Mouse (Mus musculus) central nervous system, embryonic 14 days (tissue): ENCODE results near the gene Mob2. TPM values are rescaled to one million over a fixed set of nuclear protein-coding genes. Genes with fewer than 3 reads are reported as not detected.

Experiments used
- polyA plus RNA-seq: library from polyadenylated mRNA; depleted of rRNA; stranded (reverse); fragments of >200 nt; gene quantifications from 2 replicates; pipeline ENCODE4 v1.2.3, GENCODE M21; 2012; rRNA removed

Gene Mob2
- polyA plus RNA-seq, result 43.3 and 45.4 TPM in 2 replicates

GRCm38 (mm10) chr7:142060931-142061565 lies at the start of gene Mob2:
TSS of gene Mob2 (minus strand) at chr7:142061065.

GRCm38 (mm10) chr7:142095183-142095931 lies 34.5 kb upstream of the Mob2 start, which contains the start of gene Dusp8:
TSS of gene Dusp8 (minus strand) at chr7:142095843.

Other genes with a start within 250 kb of the Mob2 start
- not detected in 2 replicates for gene Muc5b, start 222.0 kb downstream of the Mob2 start, polyA plus RNA-seq
- 67.1 and 70.3 TPM in 2 replicates for gene Tollip, start 142.6 kb downstream of the Mob2 start, polyA plus RNA-seq
- gene Brsk2, start 111.3 kb downstream of the Mob2 start, polyA plus RNA-seq, result 139 and 159 TPM in 2 replicates
- 77.4 and 81.3 TPM in 2 replicates for gene Dusp8, start 34.8 kb upstream of the Mob2 start, polyA plus RNA-seq
- gene Gm45618, start 59.7 kb upstream of the Mob2 start, polyA plus RNA-seq, result not detected in 2 replicates
- gene Gm39115, start 75.0 kb upstream of the Mob2 start, polyA plus RNA-seq, result not detected in 2 replicates
- not detected in 2 replicates for gene Gm45337, start 83.5 kb upstream of the Mob2 start, polyA plus RNA-seq
- gene Gm29735, start 96.0 kb upstream of the Mob2 start, polyA plus RNA-seq, result not detected in 2 replicates
- gene Gm4553, start 104.7 kb upstream of the Mob2 start, polyA plus RNA-seq, result not detected in 2 replicates
- not detected in 2 replicates for gene Krtap5-2, start 114.9 kb upstream of the Mob2 start, polyA plus RNA-seq
- gene Gm10153, start 129.3 kb upstream of the Mob2 start, polyA plus RNA-seq, result not detected in 2 replicates
- gene Krtap5-3, start 140.3 kb upstream of the Mob2 start, polyA plus RNA-seq, result not detected in 2 replicates
- not detected in 2 replicates for gene Gm7579, start 150.8 kb upstream of the Mob2 start, polyA plus RNA-seq
- not detected in 2 replicates for gene Krtap5-5, start 168.9 kb upstream of the Mob2 start, polyA plus RNA-seq
- not detected in 2 replicates for gene Gm40460, start 180.0 kb upstream of the Mob2 start, polyA plus RNA-seq
- gene Gm2431, start 197.3 kb upstream of the Mob2 start, polyA plus RNA-seq, result not detected in 2 replicates
- gene Gm4559, start 213.3 kb upstream of the Mob2 start, polyA plus RNA-seq, result not detected in 2 replicates
- not detected in 2 replicates for gene Krtap5-1, start 236.1 kb upstream of the Mob2 start, polyA plus RNA-seq
- not detected in 2 replicates for gene Krtap5-4, start 242.5 kb upstream of the Mob2 start, polyA plus RNA-seq